Mouse (Mus musculus) lung, embryonic 15.5 days (tissue): ENCODE measurements around the gene Shank2. TPM values are rescaled to one million over a fixed set of nuclear protein-coding genes. Genes with fewer than 3 reads are reported as not detected.

Experiments used
- ATAC-seq: fragments of 200-750 bp; cut with Nextera tagmentation; 2 replicates; pipeline ENCODE4 v1.8.0; 2017; ENCODE audit warnings: moderate number of reproducible peaks, borderline replicate concordance; ENCODE audit not compliant: low FRiP score, low TSS enrichment; ENCODE audit errors: extremely low read depth
- H3K27ac ChIP-seq: fragments of 300-500 bp; sonication (generic); 2 replicates; pipeline ENCODE4 v1.5.1; 2015; ENCODE audit warnings: moderate library complexity, mild to moderate bottlenecking, inconsistent platforms
- H3K27me3 ChIP-seq: fragments of 300-500 bp; sonication (generic); 2 replicates; pipeline ENCODE4 v1.6.1; 2015; ENCODE audit warnings: inconsistent platforms
- H3K36me3 ChIP-seq: fragments of 300-500 bp; sonication (generic); 2 replicates; pipeline ENCODE4 v1.6.1; 2015; ENCODE audit warnings: inconsistent platforms
- H3K4me1 ChIP-seq: fragments of 300-500 bp; sonication (generic); 2 replicates; pipeline ENCODE4 v1.6.1; 2015; ENCODE audit warnings: inconsistent platforms
- H3K4me2 ChIP-seq: fragments of 300-500 bp; sonication (generic); 2 replicates; pipeline ENCODE4 v1.6.1; 2015; ENCODE audit warnings: inconsistent platforms, mild to moderate bottlenecking, moderate library complexity
- H3K4me3 ChIP-seq: fragments of 300-500 bp; sonication (generic); 2 replicates; pipeline ENCODE4 v1.5.1; 2015; ENCODE audit warnings: mild to moderate bottlenecking, inconsistent platforms
- H3K9ac ChIP-seq: fragments of 300-500 bp; sonication (generic); 2 replicates; pipeline ENCODE4 v1.6.1; 2015; ENCODE audit warnings: inconsistent platforms
- H3K9me3 ChIP-seq: fragments of 300-500 bp; sonication (generic); 2 replicates; pipeline ENCODE4 v1.6.1; 2016; ENCODE audit warnings: inconsistent platforms
- WGBS: fragments of 180-500 bp; shearing (Covaris S2); methylation state at CpG from one replicate; pipeline ENCODE4 v1.1.7; 2015; 5-methylcytosine and 5-hydroxymethylcytosine counted together
- polyA plus RNA-seq: library from polyadenylated mRNA; unstranded; fragments of >200 nt; fragmentation: Nextera tagmentation; extraction: Ambion mirVana; gene quantifications from 2 replicates; pipeline ENCODE4 v1.2.1, GENCODE M21; 2015

Gene Shank2
- polyA plus RNA-seq, 1 experiment from 2014 or later, result 1.8 TPM

- ATAC-seq, result no peak; the same call in 1 of the 2 replicates
- no peak overlapping the region for H3K4me2 ChIP-seq
Observed at GRCm38 (mm10) chr7:144336626-144337025, 334.9 kb downstream of the Shank2 start.

GRCm38 (mm10) chr7:144338694-144339093, 337.0 kb downstream of the Shank2 start:
- H3K4me3 ChIP-seq, result no peak overlapping the region
- no peak for ATAC-seq
- no peaks in the 10 kb centered on the region for H3K36me3 ChIP-seq
- no peaks in the 10 kb centered on the region for H3K9me3 ChIP-seq
- no peak overlapping the region for H3K9ac ChIP-seq
- no peaks in the 10 kb centered on the region for H3K27me3 ChIP-seq
- H3K4me1 ChIP-seq, result no peaks in the 10 kb centered on the region
- H3K27ac ChIP-seq, result no peak overlapping the region
- WGBS, result 91% methylated on average over 5 of the region's 5 CpGs
- no peak overlapping the region for H3K4me2 ChIP-seq

More at GRCm38 (mm10) chr7:144336626-144337025, 334.9 kb downstream of the Shank2 start:
- H3K4me1 ChIP-seq, result no peaks in the 10 kb centered on the region
- H3K9ac ChIP-seq, result no peak overlapping the region
- no peaks in the 10 kb centered on the region for H3K9me3 ChIP-seq
- H3K36me3 ChIP-seq, result no peaks in the 10 kb centered on the region
- no peak overlapping the region for H3K4me3 ChIP-seq
- H3K27me3 ChIP-seq, result no peaks in the 10 kb centered on the region
- H3K27ac ChIP-seq, result no peak overlapping the region

DNA sequence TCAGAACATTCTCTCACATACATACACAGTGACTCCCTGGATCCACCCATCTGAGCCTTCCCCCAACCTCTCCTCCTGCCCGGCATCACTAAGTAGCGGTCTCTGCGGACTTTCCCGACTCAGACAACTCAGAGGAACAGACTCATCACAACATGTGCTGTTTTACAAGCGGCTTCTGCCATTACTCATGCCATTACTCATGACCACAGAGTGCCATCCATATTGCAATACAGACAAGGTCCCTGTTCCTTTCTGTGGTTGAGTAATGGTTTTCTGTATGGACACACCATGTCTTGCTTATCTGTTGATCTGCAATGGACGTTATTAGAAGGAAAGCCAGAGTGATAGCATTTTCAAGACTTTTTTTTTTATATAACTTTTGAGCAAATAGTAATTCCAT, 338.6 kb downstream of the Shank2 start:
- Histone ChIP-seq H3K4me2 (no peak overlapping the region), H3K36me3 (no peaks in the 10 kb centered on the region), H3K9ac (no peak overlapping the region), H3K9me3 (no peaks in the 10 kb centered on the region), H3K4me3 (no peak overlapping the region), H3K4me1 (no peaks in the 10 kb centered on the region), H3K27me3 (no peaks in the 10 kb centered on the region), H3K27ac (no peak overlapping the region)
- ATAC-seq, result no peak
- 73% methylated on average over 6 of the region's 6 CpGs for WGBS

- Histone ChIP-seq H3K36me3 (no peaks in the 10 kb centered on the region), H3K27me3 (no peaks in the 10 kb centered on the region), H3K4me2 (no peak overlapping the region), H3K4me3 (no peak overlapping the region), H3K9ac (no peak overlapping the region), H3K9me3 (no peaks in the 10 kb centered on the region), H3K4me1 (no peaks in the 10 kb centered on the region), H3K27ac (no peak overlapping the region)
- 50% methylated on average over 2 of the region's 2 CpGs for WGBS
- no peak for ATAC-seq
Observed at GRCm38 (mm10) chr7:144366133-144366532, 364.4 kb downstream of the Shank2 start.

GRCm38 (mm10) chr7:144373059-144373458, 371.3 kb downstream of the Shank2 start:
- WGBS, result 90% methylated on average over 8 of the region's 8 CpGs
- Histone ChIP-seq H3K4me1 (no peaks in the 10 kb centered on the region), H3K9ac (no peak overlapping the region), H3K4me3 (no peak overlapping the region), H3K27ac (no peak overlapping the region), H3K9me3 (no peaks in the 10 kb centered on the region), H3K4me2 (no peak overlapping the region), H3K27me3 (no peaks in the 10 kb centered on the region), H3K36me3 (no peaks in the 10 kb centered on the region)
- ATAC-seq, result no peak

GRCm38 (mm10) chr7:144375483-144375882, 373.8 kb downstream of the Shank2 start:
- no peaks in the 10 kb centered on the region for H3K27me3 ChIP-seq
- no peak overlapping the region for H3K27ac ChIP-seq
- no peak overlapping the region for H3K4me3 ChIP-seq
- ATAC-seq, result no peak
- WGBS, result 74% methylated on average over 2 of the region's 2 CpGs
- H3K9ac ChIP-seq, result no peak overlapping the region
- H3K9me3 ChIP-seq, result no peaks in the 10 kb centered on the region
- no peaks in the 10 kb centered on the region for H3K4me1 ChIP-seq
- no peaks in the 10 kb centered on the region for H3K36me3 ChIP-seq
- no peak overlapping the region for H3K4me2 ChIP-seq

DNA sequence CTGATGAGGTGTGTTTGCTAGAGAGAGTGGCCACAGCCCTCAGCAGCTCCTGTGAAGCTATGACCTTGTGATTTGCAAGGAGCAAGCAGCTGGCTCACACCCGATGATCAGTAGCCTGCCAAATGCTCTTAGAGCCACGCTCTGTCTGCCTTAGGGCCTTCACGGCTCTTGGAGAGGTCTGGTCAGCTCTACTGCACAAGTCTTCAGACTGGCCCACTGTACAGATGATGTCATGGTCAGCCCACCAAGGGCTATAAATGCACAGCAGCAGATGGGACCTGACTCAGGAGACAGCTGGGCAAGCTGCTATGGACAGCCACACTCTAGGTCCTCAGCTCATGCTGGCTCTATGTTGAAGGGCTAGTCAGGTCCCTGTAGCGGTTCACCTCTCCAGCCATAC, 376.5 kb downstream of the Shank2 start:
- 53% methylated on average over 4 of the region's 4 CpGs for WGBS
- H3K4me3 ChIP-seq, result no peak overlapping the region

DNA sequence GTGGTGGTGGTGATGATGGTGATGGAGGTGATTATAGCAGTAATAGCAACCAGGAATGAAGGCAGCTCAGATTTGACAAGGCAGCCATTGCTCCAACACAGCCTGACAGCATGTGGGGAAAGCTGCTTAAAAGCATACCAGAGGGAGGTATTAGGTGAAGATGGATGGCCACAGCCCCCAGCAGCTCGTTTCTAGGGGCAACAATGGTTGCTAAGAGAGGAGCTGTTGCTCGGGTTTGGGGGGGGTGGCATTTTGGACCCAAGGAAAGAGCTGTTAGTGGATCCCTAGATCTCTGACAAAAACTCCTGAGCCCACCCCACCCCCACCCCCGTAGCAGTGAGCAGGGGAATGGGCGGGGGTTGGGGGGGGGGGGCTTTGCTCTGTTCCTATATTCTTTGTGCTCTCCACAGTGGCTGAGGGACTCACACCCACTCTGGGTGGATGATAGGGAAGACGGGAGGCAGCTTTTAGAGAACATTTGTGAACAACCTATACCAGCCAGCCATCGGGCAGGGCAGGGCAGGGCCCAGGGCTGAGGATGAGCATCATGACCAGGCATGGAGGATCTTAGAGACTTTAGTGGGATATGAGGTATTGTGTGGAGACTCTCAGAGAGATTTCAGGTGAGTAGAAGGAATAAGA, 377.6 kb downstream of the Shank2 start:
- H3K36me3 ChIP-seq, result no peaks in the 10 kb centered on the region
- H3K4me3 ChIP-seq, result no peak overlapping the region
- H3K27me3 ChIP-seq, result no peaks in the 10 kb centered on the region
- H3K4me1 ChIP-seq, result no peaks in the 10 kb centered on the region
- H3K27ac ChIP-seq, result no peak overlapping the region
- H3K9ac ChIP-seq, result no peak overlapping the region
- H3K9me3 ChIP-seq, result no peaks in the 10 kb centered on the region
- H3K4me2 ChIP-seq, result no peak overlapping the region
- WGBS, result 37% methylated on average over 6 of the region's 6 CpGs
- ATAC-seq, result no peak

More for the DNA sequence above, 376.5 kb downstream of the Shank2 start:
- no peak overlapping the region for H3K4me2 ChIP-seq
- H3K36me3 ChIP-seq, result no peaks in the 10 kb centered on the region
- no peaks in the 10 kb centered on the region for H3K9me3 ChIP-seq
- H3K27me3 ChIP-seq, result no peaks in the 10 kb centered on the region
- no peaks in the 10 kb centered on the region for H3K4me1 ChIP-seq
- no peak overlapping the region for H3K9ac ChIP-seq
- ATAC-seq, result no peak
- no peak overlapping the region for H3K27ac ChIP-seq

GRCm38 (mm10) chr7:144381588-144381987, 379.9 kb downstream of the Shank2 start:
- Histone ChIP-seq H3K9me3 (no peaks in the 10 kb centered on the region), H3K4me1 (no peaks in the 10 kb centered on the region), H3K9ac (no peak overlapping the region), H3K36me3 (no peaks in the 10 kb centered on the region), H3K4me2 (no peak overlapping the region), H3K4me3 (no peak overlapping the region), H3K27ac (no peak overlapping the region), H3K27me3 (no peaks in the 10 kb centered on the region)
- WGBS, result 60% methylated on average over 10 of the region's 10 CpGs
- ATAC-seq, result no peak

GRCm38 (mm10) chr7:144387537-144387936, 385.8 kb downstream of the Shank2 start:
- Histone ChIP-seq H3K27me3 (no peaks in the 10 kb centered on the region), H3K4me3 (no peak overlapping the region), H3K4me1 (no peaks in the 10 kb centered on the region), H3K27ac (no peak overlapping the region), H3K4me2 (no peak overlapping the region), H3K9ac (no peak overlapping the region), H3K36me3 (no peaks in the 10 kb centered on the region), H3K9me3 (no peaks in the 10 kb centered on the region)
- WGBS, result 93% methylated on average over 6 of the region's 6 CpGs
- no peak for ATAC-seq

DNA sequence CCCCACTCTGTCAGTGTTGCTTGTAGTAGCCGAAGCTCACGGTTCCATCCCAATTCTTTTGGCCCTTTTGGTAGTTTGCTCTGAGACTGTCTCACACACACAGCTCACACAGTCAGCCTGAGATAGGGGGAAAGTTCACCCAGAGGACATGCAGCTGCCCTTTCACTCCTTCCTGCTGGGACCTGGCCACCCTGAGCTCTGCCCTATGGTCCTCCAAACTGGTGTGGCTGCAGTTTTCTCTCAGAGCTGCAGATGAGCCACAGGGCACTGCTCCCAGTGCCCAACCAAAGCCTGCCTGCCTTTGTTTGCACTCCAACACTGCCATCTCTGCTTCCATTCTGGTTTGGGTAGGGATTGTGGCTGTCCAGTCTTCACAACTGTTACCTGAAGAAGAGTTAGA, 388.0 kb downstream of the Shank2 start:
- no peak overlapping the region for H3K4me3 ChIP-seq
- no peaks in the 10 kb centered on the region for H3K4me1 ChIP-seq
- no peak overlapping the region for H3K27ac ChIP-seq
- H3K4me2 ChIP-seq, result no peak overlapping the region
- H3K9me3 ChIP-seq, result no peaks in the 10 kb centered on the region
- WGBS, result 75% methylated on average over 2 of the region's 2 CpGs
- no peaks in the 10 kb centered on the region for H3K27me3 ChIP-seq
- ATAC-seq, result no peak
- H3K36me3 ChIP-seq, result no peaks in the 10 kb centered on the region
- no peak overlapping the region for H3K9ac ChIP-seq

GRCm38 (mm10) chr7:144390676-144391075, 388.9 kb downstream of the Shank2 start:
- WGBS, result 59% methylated on average over 8 of the region's 8 CpGs
- no peak for ATAC-seq
- H3K4me2 ChIP-seq, result no peak overlapping the region
- H3K9ac ChIP-seq, result no peak overlapping the region
- no peaks in the 10 kb centered on the region for H3K27me3 ChIP-seq
- H3K4me1 ChIP-seq, result no peaks in the 10 kb centered on the region
- no peaks in the 10 kb centered on the region for H3K9me3 ChIP-seq
- H3K27ac ChIP-seq, result no peak overlapping the region
- H3K36me3 ChIP-seq, result no peaks in the 10 kb centered on the region
- no peak overlapping the region for H3K4me3 ChIP-seq

GRCm38 (mm10) chr7:144391727-144392126, 390.0 kb downstream of the Shank2 start:
- Histone ChIP-seq H3K9me3 (no peaks in the 10 kb centered on the region), H3K4me1 (no peaks in the 10 kb centered on the region), H3K4me3 (no peak overlapping the region), H3K27me3 (no peaks in the 10 kb centered on the region), H3K9ac (no peak overlapping the region), H3K27ac (no peak overlapping the region), H3K36me3 (no peaks in the 10 kb centered on the region), H3K4me2 (no peak overlapping the region)
- WGBS, result 80% methylated on average over 6 of the region's 6 CpGs
- ATAC-seq, result no peak
